Mouse (Mus musculus): ENCODE measurements around the gene Cdh3.

DNA sequence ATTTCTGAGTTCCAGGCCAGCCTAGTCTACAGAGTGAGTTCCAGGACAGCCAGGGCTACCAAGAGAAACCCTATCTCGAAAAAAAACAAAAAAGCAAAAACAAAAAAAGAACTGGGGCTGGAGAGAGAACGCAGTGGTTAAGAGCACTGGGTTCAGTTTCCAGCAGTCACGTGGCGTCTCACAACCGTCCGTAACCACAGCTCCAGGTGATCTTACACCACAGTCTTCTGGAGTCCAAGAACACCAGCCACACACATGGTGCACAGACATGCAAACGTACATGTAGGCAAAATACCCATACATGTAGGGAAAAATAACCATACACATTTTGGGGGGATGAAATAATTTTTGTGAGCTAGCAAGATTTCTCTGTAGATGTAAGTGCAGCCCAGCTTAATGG, 36.1 kb downstream of the Cdh3 start:
- TF ChIP-seq ETS1 (conservative IDR thresholded peaks at IDR 0.05; ENCODE audit: low read depth, low read length) (no peak), HCFC1 (IDR thresholded peaks at IDR 0.05; ENCODE audit: low read depth, low read length) (no peak), POLR2A (IDR thresholded peaks at IDR 0.05; ENCODE audit: low read depth, low read length) (no peak), POLR2AphosphoS2 (IDR thresholded peaks at IDR 0.05; ENCODE audit: low read depth, low read length) (no peak), USF2 (conservative IDR thresholded peaks at IDR 0.05; ENCODE audit: low read depth, low read length) (no peak), MAZ (IDR thresholded peaks at IDR 0.05; ENCODE audit: low read depth, low read length) (no peak), CTCF (conservative IDR thresholded peaks at IDR 0.05 in 1 of 2, IDR thresholded peaks at IDR 0.05 in 1 of 2; ENCODE audit: low read depth in 2 of 2, low read length in 2 of 2) (no peak)

All from CH12.LX (cell line).